Mouse (Mus musculus): Measurements from ENCODE around the gene Hnrnpa3.
A peak's percentile ranks its signal among the peaks of the same experiment; 100 is the strongest.
"Not testable (repeated sequence)": the region's sequence is repeated elsewhere in the genome, so short reads cannot be mapped to it uniquely, and the experiment has no call there.

The Hnrnpa3 gene

DNA sequence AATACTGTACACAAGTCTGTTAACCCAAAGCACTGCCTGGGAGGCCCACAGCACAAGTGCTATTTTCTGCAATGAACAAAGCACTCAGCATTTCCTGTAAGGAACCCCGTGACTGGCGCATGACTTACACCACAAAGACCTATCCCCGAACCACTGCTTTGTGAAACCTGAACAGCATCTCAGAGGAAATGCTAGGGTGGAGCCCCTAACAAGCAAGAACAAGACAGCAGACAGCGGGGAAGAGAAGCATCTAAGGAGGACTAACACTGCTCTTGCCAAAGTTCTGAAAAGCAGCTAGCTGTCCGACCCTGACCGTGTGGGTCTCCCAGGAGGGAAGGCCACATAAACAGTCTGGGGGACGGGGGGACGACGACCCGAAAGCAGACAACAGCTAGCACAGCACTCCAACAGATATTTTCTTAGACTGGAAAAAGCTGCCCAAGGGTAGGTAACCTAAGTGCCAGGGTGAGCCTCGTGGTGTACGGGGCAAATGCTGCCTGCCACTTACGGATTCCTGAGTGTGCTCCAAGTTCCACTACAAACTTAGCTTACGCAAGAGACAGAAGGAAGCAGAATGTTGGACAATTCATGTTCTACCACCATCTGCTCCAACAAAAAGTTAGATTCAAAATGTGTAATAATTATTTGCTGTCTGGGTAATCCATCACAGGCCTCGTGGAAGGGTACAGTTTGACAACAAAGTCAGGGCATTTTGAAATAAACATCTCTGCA lies 24.1 kb downstream of the Hnrnpa3 start:
- peak; percentile 92 for DNase-seq

DNA sequence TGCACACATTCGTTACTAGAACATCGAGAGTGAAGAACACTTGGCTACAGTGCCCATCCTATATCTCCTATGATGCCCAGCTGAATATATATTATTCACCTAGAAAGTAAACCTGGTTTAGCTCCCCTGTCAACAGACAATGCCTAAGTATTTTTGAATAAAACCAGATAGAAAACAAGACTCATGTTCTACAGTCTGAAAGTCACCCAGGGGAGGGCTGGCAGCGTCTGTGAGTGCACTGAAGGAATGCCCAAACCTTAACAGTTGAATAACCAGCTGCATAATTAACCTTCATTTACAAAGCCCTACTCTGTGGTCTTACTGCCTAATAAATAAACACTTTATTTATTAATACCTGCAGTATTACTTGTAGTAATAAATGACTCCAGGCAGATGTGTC lies 25.5 kb downstream of the Hnrnpa3 start:
- DNase-seq: no peak

DNA sequence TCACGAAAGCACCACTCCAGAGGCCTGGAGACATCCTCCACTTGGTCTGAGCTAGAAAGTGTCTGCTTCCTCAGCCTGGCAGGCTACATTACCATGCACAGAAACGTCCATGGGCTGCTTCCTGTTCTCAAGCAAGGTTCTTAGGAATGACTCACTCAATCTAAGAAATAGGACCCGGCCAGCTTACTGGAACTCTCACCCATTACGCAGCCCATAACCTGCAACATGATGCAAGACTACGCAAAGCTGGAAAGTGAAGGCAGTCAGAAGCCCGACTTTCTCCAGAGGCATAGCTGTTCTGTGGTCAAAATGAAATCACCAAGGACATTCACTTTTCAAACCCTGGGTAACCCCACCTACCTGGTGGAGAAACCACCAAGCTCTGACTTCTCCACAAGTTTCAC lies 26.4 kb downstream of the Hnrnpa3 start:
- DNase-seq: peak; percentile 79

DNA sequence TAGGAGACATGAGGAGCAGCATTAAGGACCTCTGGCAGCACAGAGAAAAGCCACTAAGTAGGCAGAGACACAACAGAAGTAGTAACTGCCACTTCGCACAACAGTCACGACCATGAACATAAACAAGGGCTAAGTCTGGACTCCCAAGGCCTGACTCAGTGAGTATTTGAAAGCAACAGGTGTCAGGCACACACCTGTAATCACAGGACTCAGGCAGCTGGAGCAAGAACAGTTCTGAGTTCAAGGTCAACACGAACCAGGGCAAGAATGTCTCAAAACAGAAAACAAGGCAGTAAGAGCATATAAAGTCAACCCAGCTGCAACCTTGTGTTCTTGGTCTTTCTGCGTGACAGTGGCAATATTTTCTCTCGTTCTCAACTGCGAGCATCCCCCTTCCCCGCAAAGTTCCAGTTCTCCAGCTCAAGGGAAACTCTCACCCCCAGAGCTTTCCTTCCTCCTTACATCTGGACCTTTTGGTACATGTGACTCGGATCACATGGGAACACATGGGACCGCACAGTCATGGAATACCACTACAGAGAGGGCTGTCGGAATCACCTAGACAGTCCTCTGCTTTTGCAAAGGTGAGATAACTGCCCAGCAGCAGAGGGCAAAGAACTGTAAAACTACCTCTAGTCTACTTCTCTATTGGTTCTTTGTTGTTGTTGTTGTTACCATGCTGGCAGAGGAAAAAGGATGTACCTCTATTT lies 28.1 kb downstream of the Hnrnpa3 start:
- no peak for DNase-seq

DNA sequence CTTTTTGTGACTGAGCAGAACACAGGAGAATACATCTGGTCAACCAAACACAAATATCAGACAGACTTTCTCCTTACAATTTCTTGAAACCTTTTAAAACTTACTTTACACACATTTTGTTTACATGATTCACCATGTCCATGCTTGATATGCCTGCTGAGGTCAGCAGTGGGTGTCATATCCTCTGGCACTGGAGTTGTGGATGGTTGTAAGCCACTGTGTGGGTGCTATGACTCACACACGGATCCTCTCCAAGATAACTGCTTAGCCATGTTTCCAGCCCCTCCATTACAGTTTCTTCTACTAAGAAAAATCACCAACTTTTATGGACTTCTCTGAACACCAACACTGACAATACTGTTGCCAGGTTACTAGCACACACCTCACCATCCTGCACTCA lies 29.8 kb downstream of the Hnrnpa3 start:
- no peak for DNase-seq

DNA sequence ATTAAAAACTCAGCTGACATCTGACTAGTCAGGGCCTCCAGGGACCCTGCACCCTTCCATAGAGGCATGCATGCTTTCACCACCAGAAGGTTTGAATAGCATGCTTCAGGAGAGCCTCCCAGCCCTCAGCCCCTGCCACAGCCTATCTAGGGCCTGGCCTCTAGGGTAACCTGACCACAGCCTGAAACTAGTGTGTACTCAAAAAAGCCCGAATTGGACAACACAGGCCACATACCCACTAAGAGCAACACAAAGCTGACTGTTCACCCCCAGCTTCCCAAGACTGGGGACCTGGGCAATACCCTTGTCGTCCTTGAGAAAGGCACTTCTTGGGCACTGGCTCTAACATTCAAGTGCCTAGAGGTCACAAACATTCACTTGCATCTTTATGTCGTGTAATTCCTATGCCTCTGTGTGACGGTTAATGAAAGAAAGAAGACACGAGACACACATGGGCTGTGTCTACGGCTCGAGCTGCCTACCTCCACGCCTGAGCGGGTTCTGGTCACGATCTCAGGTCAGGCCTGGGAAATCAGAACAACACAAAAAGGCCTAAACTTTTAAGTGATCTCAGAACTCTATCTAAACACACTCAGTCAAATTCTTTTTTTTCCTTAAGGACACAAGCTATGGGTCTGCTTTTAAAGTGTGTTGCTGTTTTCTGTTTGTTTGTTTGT lies 30.6 kb downstream of the Hnrnpa3 start:
- no peak for DNase-seq

DNA sequence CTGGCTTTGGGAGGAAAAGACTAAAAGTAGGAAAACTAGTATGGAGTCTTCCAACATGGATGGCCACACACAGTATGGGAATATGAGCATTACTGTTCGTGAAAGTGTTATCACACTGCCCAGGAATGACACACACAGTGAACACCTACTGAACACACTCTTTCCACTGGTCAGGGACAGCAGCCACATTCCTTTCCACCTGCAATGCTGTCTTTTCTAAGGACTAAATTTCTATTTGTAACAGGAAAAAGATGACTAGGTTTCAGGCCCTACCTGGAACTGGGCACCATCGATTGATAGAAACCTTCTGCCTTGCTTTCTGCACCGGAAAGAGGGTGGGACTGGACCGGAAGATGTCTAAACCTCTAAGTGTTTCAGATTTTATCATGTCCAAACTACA lies 31.6 kb downstream of the Hnrnpa3 start:
- DNase-seq: no peak

DNA sequence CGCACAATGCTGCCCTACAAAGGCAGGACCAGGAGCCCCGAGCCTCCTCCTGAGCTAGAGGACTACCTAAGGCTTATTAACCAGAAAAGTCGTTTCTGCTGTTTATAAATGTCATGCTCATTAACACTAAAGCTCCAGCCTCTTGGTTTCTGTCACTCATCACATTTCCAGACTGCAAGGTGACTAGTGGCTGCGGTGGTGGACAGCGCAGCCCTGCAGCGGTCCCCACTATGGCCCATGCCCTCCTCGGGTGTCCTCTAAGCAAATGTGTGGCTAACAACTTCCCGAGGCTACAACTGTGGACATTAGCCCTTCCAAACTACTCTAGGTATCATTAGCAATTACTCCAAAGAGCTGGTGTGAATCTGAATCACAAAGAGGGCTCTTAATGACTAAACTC lies 32.3 kb downstream of the Hnrnpa3 start:
- no peak for DNase-seq

DNA sequence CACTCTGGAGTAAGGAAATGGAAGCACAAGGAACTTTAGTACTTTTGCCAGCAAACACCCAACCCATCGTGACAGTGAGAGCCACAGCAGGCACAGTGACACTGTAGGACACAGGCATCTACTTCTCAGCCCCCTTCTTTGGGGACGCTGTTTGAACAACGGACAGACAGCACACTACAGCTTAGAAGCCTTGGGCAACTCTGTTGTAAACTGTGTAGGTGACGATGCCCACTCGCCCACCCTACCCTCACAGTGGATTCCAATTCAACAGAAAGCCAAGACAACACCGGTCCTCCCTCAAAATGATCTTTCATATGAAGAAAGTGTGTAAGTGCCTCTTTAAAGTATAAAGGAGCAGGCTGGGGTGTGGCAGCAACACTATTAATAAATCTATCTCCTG lies 33.3 kb downstream of the Hnrnpa3 start:
- no peak for DNase-seq

DNA sequence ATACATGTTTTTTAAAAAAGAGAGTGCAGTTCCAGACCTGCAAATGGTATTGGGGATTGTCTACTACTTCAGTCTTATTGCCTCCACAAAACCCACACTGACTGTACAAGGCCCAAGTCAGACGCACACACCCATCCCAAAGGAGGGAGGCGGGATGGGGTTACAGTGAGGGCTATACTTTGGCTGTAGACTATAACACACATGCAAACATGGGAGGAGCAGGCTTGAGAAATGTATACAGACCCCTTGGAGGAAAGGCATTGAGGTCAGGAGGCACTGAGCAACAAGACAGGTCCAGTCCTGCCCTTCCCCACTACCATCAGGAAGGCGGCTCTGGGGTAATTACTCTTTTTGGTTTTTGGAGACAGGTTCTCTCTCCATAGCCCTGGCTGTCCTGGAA lies 35.9 kb downstream of the Hnrnpa3 start:
- not testable (repeated sequence) for DNase-seq

DNA sequence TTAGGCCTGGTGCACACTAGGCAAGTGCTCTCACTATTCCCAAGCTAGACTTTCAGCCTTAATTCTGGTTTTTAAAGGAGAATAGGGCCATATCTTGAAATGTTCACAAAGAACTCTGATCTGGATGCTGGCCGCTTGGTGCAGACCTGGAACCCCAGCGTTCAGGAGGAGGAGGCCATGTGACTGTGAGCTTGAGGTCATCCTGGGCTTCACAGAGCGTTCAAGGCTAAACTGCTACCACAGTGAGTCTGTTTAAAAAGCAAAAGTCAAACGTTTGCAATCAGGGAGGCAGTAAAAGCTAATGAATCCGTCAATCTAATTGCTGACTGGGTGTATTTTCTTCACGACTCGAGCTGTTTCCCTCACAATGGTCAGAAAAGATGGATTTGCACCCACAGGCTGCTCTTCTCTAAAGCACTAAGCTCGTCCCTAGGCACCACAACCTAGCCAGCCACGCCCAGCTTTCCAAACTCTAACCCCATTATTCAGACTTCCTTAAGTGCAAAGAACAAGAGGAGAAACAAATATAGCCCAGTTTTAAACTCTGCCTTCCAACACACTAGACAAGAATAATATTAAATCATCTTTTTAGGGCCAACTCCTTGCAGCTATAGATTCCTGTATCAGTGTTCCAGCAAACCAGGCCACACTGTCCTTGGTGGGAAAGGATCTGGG lies 36.8 kb downstream of the Hnrnpa3 start:
- peak; percentile 62 for DNase-seq

DNA sequence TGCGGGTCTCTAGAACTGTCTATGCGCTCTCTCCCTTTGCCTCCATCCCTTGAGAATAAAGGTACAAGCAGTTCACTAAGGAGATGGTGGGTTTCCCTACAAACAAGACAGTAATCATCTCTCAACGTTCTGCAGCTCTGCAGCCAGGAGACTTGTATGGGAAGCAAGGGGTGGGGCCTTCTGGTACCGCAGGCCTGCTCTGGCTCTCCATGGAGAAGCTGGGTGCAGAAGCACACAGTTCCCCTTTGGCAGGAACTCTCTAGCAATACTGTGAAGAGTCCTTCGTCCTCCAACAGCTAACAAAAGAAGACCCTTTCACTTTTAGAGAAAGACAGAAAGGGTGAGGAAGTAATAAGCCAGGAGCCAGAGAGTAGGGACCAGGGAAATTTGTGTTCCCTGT lies 37.3 kb downstream of the Hnrnpa3 start:
- DNase-seq: peak; percentile 66

DNA sequence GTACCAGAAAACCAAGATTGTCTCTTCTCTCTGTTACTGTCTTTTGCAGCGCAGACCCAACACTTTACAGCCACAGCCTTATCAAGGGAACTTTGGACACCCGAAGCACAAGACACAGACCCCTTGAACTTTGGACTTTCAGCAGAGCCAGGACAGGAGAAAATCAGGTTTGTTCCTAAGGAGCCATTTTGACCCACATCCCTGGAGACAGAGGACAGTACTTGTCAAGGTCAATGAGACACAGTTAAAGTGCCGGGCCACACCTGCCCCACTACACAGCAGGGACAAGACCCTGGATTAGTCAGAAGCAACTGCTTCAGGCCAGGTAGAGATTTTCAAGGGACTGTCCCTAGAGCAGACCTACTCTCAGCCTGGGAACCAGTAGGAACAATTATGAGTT lies 38.2 kb downstream of the Hnrnpa3 start:
- DNase-seq: no peak

DNA sequence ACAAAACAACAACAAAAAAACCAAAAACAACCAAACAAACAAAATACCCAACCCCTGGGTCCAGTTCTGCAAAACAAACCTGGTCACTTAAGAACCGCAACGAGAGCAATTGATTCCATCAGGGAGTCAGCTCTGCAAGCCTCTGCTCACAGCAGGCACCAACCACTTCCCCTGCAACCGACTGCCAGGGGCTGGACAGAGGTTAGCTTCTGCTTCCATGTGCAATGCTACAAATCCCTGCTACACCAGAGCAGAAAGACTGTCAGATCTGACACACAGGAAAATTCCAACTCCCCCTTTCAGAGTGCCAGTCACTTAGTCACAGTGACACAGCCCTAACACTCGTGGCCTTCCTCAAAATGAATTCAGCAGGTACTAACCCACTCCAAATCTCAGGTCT lies 38.9 kb downstream of the Hnrnpa3 start:
- DNase-seq: peak; percentile 37

DNA sequence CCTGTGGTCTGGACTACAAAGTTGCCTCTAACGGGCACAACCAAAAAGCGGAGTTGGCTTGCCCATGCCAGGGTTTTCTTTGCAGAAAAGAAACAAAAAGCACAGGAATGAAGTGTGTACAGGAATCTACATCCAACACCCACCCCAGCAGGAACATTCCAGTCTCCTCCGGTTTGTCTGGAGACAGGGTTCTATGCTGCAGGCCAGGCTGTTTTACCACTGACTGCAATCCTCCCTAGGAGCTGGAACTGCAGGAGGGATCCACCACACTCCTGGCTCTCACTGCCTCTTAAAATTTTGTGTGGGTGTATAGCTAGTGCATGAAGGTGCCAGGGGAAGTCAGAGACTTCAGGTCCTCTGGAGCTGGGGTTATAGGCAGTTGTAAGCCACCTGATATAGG lies 39.8 kb downstream of the Hnrnpa3 start:
- DNase-seq: no peak

DNA sequence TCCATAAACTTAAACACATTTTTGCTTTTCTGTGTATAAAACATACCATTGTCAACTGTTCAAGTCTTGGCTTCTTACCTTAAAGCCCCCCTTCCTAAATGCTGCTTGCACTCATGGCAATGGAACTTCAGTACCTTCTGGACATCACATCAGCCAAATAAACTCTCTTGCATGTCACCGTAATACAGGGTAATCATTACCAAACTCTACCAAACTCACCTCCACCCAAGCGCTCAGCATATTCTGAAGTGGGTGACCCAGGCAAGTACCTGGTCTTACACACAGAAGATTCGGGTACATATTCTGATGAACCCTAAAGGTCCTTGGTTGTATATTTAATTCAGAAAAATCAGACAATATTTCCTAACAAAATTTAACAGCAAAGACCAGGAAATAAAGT lies 41.5 kb downstream of the Hnrnpa3 start:
- DNase-seq: no peak

DNA sequence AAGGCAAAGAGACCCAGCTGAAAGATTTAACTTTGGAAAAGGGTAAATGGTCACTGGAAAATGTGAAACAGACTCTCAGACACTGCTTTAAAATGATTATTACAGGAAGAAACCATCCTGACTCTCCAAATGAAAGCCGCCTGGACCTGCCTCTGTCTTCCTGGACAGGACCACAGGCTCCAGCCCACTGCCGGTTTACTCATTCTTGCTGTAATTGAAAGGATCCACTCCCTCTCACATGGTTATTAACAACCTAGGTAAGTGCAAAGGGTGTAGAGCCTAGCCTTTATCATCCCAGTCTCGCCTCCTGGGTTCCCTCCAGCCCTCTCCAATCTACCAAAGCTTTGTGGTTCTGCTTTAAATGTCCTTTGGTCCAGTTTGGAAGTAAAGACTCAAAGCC lies 42.1 kb downstream of the Hnrnpa3 start:
- no peak for DNase-seq

DNA sequence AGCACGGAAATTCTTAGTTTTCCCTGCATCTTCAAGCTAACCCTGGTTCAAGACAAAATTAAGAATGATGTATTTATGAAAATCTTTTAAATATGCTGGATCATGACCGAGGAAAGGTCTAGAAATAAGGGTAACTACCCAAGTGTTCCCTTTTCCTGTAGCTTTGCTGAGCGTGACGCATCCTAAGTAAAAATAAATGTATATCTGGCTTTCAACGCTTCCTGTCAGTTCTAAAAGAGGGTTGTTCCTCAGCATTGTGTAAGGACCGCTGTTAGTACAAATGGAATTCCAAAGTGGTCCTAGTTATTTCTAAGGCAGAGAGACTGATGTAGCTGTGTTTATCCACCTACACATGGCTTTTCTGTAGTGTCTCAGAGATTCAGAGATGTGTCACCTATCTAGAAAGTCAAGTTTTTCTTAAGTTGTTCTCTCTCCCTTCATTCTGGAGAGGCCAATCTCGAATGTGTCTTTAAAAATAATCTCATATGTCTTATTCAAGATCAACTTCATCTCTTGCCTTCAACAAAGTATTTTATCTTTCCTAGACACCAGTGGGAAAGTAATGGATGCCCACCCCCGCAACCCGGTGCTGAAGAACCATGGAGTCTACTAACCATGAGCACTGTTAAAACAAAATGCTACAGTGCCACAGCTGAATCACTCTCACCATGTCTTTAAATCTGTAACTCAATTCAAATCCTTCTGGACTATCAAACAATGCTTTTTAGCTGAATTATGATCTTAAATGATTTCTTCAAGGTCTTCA lies 42.9 kb downstream of the Hnrnpa3 start:
- no peak for DNase-seq

DNA sequence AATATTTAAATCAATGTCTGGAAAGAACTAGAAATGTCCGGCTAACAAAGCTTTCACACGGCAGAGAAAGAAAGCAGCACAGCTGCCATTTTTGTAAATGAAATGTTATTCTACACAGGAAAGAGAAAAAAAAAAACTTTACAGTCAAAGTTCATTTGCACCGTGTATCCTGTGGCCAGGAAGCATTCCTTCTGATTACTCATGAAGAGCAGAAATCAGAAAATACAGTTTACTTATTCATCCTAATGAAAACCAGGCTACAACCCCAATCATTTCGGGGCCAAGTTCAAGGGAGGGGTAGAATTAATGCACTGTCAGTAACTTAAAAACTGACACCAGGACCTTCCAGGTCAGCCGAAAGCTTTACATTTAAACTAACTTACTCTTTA lies 43.5 kb downstream of the Hnrnpa3 start:
- no peak for DNase-seq

DNA sequence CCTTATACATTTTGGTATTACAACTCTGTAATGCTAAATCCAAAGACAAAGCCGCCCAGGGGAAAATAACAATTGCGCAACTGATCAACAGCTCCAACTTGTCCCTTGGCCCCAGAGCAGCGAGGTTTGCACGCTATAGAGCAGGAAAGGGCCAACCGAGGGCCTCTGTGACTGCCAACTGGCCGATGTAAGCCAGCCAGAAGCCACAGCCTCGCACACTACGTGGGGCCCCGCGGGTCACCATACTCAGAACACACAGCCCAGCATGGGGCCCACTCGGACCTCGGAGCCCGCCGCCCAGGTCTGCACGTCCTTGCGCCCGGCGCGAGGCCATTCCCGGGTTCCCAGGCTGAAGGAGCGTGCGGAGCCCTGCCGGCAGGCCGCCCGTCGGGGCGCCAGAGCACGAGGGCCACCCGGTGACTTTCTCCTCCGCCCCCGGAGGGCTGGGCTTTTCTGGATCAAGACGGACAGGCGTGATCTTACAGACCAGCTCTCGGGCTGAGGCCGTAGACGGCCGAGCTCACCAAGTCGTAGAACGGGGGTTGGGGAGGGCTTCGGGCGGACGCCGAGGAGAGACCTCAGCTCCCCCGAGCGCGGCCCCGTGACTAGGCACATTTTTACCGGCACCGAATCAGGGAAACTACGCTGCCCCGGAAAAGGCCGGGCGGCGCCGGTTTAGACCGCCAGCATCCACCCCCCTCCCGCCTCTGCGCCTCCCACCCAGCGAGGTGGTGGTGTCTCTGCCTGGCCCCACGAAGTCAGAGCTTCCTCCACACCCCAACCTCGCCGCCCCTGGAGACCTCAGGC lies 44.5 kb downstream of the Hnrnpa3 start:
- DNase-seq: peak; percentile 97

DNA sequence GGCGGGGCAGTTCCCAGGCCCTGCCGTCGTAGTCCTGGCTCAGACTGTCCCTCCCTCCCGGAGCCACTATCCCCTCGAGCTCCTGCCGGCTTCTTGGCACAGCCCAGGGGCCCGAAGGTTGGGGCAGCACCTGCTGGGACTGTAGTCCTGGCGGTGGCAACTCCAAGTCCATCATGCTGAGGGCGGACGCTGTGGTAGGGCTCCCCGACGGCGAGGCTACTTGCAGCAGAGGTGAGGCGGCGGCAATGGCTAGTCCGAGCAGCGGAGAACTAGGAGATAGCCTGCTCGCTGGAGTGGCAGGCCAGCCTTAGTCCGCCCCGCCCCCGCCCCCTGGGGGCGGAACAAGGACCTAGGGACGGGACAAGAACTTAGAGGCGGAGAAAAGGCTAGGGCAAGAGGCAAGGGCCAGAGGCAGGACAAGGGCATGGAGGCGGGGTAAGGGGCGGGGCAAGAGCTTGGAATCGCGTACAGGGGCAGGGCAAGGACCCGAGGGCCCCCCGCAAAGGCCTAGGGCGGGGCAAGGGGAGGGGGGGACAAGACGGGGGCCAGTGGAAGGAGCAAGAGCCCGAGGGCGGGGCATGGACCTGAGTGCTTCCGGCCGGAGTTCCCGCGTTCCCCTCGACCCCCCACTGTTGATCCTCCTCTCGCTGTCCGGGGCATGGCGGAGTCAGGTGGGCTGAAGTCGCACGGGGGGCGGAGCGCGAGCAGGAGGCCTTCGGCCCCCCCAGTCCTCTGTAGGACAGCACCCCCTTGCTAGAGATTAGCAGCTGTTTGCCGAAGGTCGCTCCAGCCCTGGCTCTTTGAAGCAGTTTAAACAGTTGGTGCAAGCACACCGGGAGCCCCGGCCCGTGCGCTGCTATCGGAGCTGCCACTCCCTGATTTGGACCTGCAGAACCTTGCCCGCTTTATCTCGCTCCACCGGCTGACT lies 45.4 kb downstream of the Hnrnpa3 start, which contains the start of gene Nfe2l2:
Nfe2l2 (minus strand) TSS at position 408 of the 928 bp plus-strand sequence.
- peak; percentile 100 for DNase-seq
